ENCODE assay signal across 30 mouse cellular contexts in genomic region chr14:87219975-87220374, GRCm38 (mm10).
"Had no signal": no experiment of that assay in that cellular context is flagged by ENCODE, and none has a peak within 500 bp of the region (broad histone marks: within the 10 kb centered on the region; RNA-seq: fewer than 3 reads in every experiment).

No protein-coding gene starts in this region.

- H3K27me3 ChIP-seq: heart, embryonic 12.5 days; heart, embryonic 13.5 days; heart, embryonic 15.5 days; hindbrain, embryonic 12.5 days; hindbrain, embryonic 13.5 days; hindbrain, embryonic 15.5 days; intestine, embryonic 15.5 days; kidney, embryonic 15.5 days had no signal

- H3K4me1 ChIP-seq: heart, embryonic 12.5 days; heart, embryonic 13.5 days; heart, embryonic 15.5 days; hindbrain, embryonic 10.5 days; hindbrain, embryonic 12.5 days; hindbrain, embryonic 13.5 days; hindbrain, embryonic 15.5 days; intestine, embryonic 15.5 days; kidney, embryonic 15.5 days had no signal

- H3K9me3 ChIP-seq: heart, embryonic 12.5 days; heart, embryonic 15.5 days; hindbrain, embryonic 10.5 days; hindbrain, embryonic 12.5 days; hindbrain, embryonic 13.5 days; hindbrain, embryonic 15.5 days; intestine, embryonic 15.5 days; kidney, embryonic 15.5 days had no signal

- H3K36me3 ChIP-seq: heart, embryonic 12.5 days; heart, embryonic 13.5 days; heart, embryonic 15.5 days; hindbrain, embryonic 10.5 days; hindbrain, embryonic 12.5 days; hindbrain, embryonic 13.5 days; hindbrain, embryonic 15.5 days; intestine, embryonic 15.5 days; kidney, embryonic 15.5 days had no signal

- DNase-seq: heart, postnatal 10 days; heart, postnatal 14 days; heart, postnatal 36 days; heart, postnatal 4 days; kidney, adult 11 months; kidney, adult 18-20 months; kidney, adult 2 months; kidney, adult 8-10 months; kidney, adult 9 months; kidney, postnatal 10 days; kidney, postnatal 14 days; kidney, postnatal 25 days; kidney, postnatal 36 days; kidney, postnatal 4 days; layer of hippocampus, adult 9-11 months; layer of hippocampus, postnatal 36 days had no signal

- H3K9ac ChIP-seq: heart, embryonic 12.5 days; heart, embryonic 13.5 days; heart, embryonic 15.5 days; hindbrain, embryonic 12.5 days; hindbrain, embryonic 13.5 days; hindbrain, embryonic 14.5 days; hindbrain, embryonic 15.5 days; intestine, embryonic 15.5 days; kidney, embryonic 15.5 days had no signal

- H3K27ac ChIP-seq: heart, embryonic 13.5 days; heart, embryonic 15.5 days; hindbrain, embryonic 10.5 days; hindbrain, embryonic 12.5 days; hindbrain, embryonic 13.5 days; hindbrain, embryonic 14.5 days; hindbrain, embryonic 15.5 days; hindbrain, postnatal 0 days; intestine, embryonic 15.5 days; kidney, embryonic 15.5 days; kidney, postnatal 0 days; layer of hippocampus, adult 2 months; left cerebral cortex, adult 2 months had no signal

- H3K4me3 ChIP-seq: heart, embryonic 12.5 days; heart, embryonic 13.5 days; heart, embryonic 15.5 days; hindbrain, embryonic 10.5 days; hindbrain, embryonic 12.5 days; hindbrain, embryonic 13.5 days; hindbrain, embryonic 15.5 days; intestine, embryonic 15.5 days; kidney, embryonic 15.5 days; layer of hippocampus, adult 2 months; left cerebral cortex, adult 2 months had no signal
